Mouse (Mus musculus) cerebellum, adult 2 months (tissue): ENCODE measurements around the gene Timm8a2.

Source experiments
- CTCF ChIP-seq: fragments of 200-500 bp; IDR thresholded peaks from 2 replicates; pipeline ENCODE4 v1.5.1; 2011; ENCODE audit warnings: low read depth, mild to moderate bottlenecking, control low read depth, low read length, moderate library complexity, borderline replicate concordance; ENCODE audit not compliant: insufficient read depth
- POLR2A ChIP-seq: fragments of 200-500 bp; IDR thresholded peaks from 2 replicates; pipeline ENCODE4 v1.6.1; 2011; ENCODE audit warnings: low read length, control low read depth, borderline replicate concordance; ENCODE audit not compliant: insufficient read depth

- no peak for TF ChIP-seq POLR2A
- TF ChIP-seq CTCF, result no peak
These were observed 2.4 kb upstream of the Timm8a2 start for GRCm38 (mm10) chr14:122032045-122032444.
